Mouse (Mus musculus) liver, embryonic 14.5 days (tissue): ENCODE results near the gene Gtf3c6. TPM values are rescaled to one million over a fixed set of nuclear protein-coding genes. Genes with fewer than 3 reads are reported as not detected.

ENCODE experiments used
- ATAC-seq: fragments of 200-750 bp; cut with Nextera tagmentation; 2 replicates; pipeline ENCODE4 v1.8.0; 2017; ENCODE audit warnings: moderate number of reproducible peaks, mild to moderate bottlenecking, moderate library complexity; ENCODE audit not compliant: insufficient read depth
- DNase-seq, 3 experiments: peaks; one replicate each; pipeline ENCODE4 v3.0.0-alpha.2; 2012 to 2013; ENCODE audit warnings: low read depth in 3 of 3, low spot score in 3 of 3
- H3K27ac ChIP-seq: fragments of 300-500 bp; sonication (generic); 2 replicates; pipeline ENCODE4 v1.5.1; 2014; ENCODE audit warnings: moderate library complexity, mild to moderate bottlenecking, control low read depth, inconsistent platforms
- H3K27me3 ChIP-seq: fragments of 300-500 bp; sonication (generic); 2 replicates; pipeline ENCODE4 v1.6.1; 2014; ENCODE audit warnings: mild to moderate bottlenecking, low read length, moderate library complexity; ENCODE audit not compliant: control insufficient read depth, insufficient read depth
- H3K36me3 ChIP-seq: fragments of 300-500 bp; sonication (generic); replicated peaks from 2 replicates; pipeline ENCODE4 v1.6.1; 2014; ENCODE audit warnings: low read depth; ENCODE audit not compliant: control insufficient read depth, insufficient read depth
- H3K4me1 ChIP-seq, 2 experiments: fragments of 200-500 bp in 1 of 2; fragments of 300-500 bp in 1 of 2; sonication (generic) in 1 of 2; replicated peaks; 2 replicates each; pipeline ENCODE4 v1.6.1; 2012 to 2014; ENCODE audit warnings: antibody characterized with exemption in 1 of 2, inconsistent platforms in 1 of 2, low read length in 1 of 2; ENCODE audit not compliant: control insufficient read depth in 2 of 2, insufficient read depth in 2 of 2
- H3K4me2 ChIP-seq: fragments of 300-500 bp; sonication (generic); 2 replicates; pipeline ENCODE4 v1.6.1; 2014; ENCODE audit warnings: low read depth, mild to moderate bottlenecking, control low read depth, moderate library complexity
- H3K4me3 ChIP-seq, 2 experiments: fragments of 200-500 bp in 1 of 2; fragments of 300-500 bp in 1 of 2; sonication (generic) in 1 of 2; 2 replicates each; pipeline ENCODE4 v1.5.1; 2012 to 2014; ENCODE audit warnings: low read depth in 2 of 2, low read length in 2 of 2, mild to moderate bottlenecking in 2 of 2, control low read depth in 1 of 2, inconsistent platforms in 1 of 2, moderate library complexity in 1 of 2; ENCODE audit not compliant: insufficient read depth in 1 of 2
- H3K9ac ChIP-seq: fragments of 300-500 bp; sonication (generic); replicated peaks from 2 replicates; pipeline ENCODE4 v1.6.1; 2014; ENCODE audit warnings: mild to moderate bottlenecking, control low read depth, moderate library complexity
- H3K9me3 ChIP-seq: fragments of 300-500 bp; sonication (generic); 2 replicates; pipeline ENCODE4 v1.6.1; 2016; ENCODE audit warnings: low read length, mixed read lengths; ENCODE audit not compliant: control insufficient read depth
- CTCF ChIP-seq: IDR thresholded peaks from 2 replicates; pipeline ENCODE4 v1.5.1; 2016; ENCODE audit warnings: antibody characterized with exemption, low read depth, control low read depth
- EP300 ChIP-seq: IDR thresholded peaks from 2 replicates; pipeline ENCODE4 v1.6.1; 2016; ENCODE audit warnings: antibody characterized with exemption, low read depth
- WGBS: fragments of 180-500 bp; shearing (Covaris S2); extraction: QIAGEN DNeasy Blood & Tissue Kit; methylation state at CpG from one replicate; pipeline ENCODE4 v1.1.7; 2014; ENCODE audit not compliant: insufficient replicate concordance; 5-methylcytosine and 5-hydroxymethylcytosine counted together
- polyA plus RNA-seq, 2 experiments: library from polyadenylated mRNA; depleted of rRNA in 1 of 2; stranded (reverse) in 1 of 2; unstranded in 1 of 2; fragments of >200 nt; fragmentation: Nextera tagmentation in 1 of 2; extraction: Ambion mirVana in 1 of 2; gene quantifications; 2 replicates each; pipeline versions ENCODE4 v1.2.1 to v1.2.3; 2012 to 2014

Gene Gtf3c6
- polyA plus RNA-seq, 2 experiments: 15.1 to 34.1 TPM

DNA sequence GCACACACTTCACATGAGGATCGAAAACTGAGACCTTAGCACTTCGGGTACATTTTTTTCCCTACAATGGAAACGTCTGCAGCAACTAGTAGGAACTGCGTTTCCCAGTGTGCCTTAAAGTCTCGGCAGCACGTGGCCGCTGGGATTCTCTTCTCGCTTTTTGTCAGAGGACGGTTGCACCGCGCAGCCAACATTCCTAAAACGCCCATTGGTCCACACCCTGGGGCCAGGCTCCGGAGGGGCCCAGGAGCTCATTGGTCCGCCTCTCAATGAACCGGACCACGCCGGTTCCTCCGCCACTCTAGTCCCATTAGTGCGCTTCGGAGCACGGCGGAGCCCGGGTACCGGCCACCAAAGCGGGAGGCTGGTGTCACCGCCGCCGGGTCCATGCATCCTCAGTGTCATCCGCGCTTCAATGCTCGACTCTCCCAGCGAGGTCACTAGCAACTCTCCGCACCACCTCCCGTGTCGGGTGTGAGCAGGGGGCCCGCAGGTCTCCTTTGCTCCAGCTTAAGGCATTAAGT, 42.8 kb upstream of the Gtf3c6 start:
- peak overlapping the region; percentile 75 to 92 for H3K4me3 ChIP-seq
- peaks cover 13 to 14% of the 10 kb centered on the region in 2 experiments for H3K4me1 ChIP-seq
- H3K9ac ChIP-seq: peak overlapping the region; percentile 97
- ATAC-seq (peak; percentile 81), DNase-seq (peak; percentile 83 to 88 (median 84))
- no peaks in the 10 kb centered on the region for H3K9me3 ChIP-seq
- peak overlapping the region; percentile 87 for H3K27ac ChIP-seq
- H3K27me3 ChIP-seq: no peaks in the 10 kb centered on the region
- H3K36me3 ChIP-seq: peaks cover 2% of the 10 kb centered on the region
- under 1% methylated on average over 36 of the region's 36 CpGs for WGBS
- H3K4me2 ChIP-seq: peak overlapping the region; percentile 100
- TF ChIP-seq EP300: peak; percentile 38; the same call in 1 of the 2 replicates
- TF ChIP-seq CTCF: no peak

DNA sequence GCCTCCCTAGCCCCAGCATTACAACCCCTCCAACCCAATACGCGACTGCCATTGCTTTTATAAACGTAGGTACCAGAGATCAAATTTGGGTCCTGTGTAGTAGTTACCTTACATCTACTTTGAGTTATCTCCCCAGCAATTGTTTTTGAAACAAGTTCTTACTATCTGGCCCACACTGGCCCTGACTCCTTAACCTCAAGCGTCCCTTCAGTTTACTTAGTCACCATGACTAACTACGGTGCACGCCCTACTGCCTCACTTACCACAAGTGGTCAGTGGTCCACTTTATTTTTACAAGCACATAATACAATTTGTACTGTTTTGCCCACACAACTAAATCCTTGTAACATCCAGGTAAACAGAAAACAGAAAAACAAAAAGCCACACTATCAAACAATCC, 34.7 kb upstream of the Gtf3c6 start:
- H3K4me1 ChIP-seq: peaks cover 6 to 15% of the 10 kb centered on the region in 2 experiments
- DNase-seq (no peak), ATAC-seq (no peak)
- TF ChIP-seq CTCF (no peak), EP300 (no peak)
- no peak overlapping the region for H3K4me2 ChIP-seq
- no peaks in the 10 kb centered on the region for H3K27me3 ChIP-seq
- no peak overlapping the region for H3K9ac ChIP-seq
- H3K9me3 ChIP-seq: no peaks in the 10 kb centered on the region
- no peak overlapping the region for H3K27ac ChIP-seq
- H3K36me3 ChIP-seq: peaks cover 58% of the 10 kb centered on the region
- H3K4me3 ChIP-seq: no peak overlapping the region
- WGBS: 82% methylated on average over 6 of the region's 6 CpGs

DNA sequence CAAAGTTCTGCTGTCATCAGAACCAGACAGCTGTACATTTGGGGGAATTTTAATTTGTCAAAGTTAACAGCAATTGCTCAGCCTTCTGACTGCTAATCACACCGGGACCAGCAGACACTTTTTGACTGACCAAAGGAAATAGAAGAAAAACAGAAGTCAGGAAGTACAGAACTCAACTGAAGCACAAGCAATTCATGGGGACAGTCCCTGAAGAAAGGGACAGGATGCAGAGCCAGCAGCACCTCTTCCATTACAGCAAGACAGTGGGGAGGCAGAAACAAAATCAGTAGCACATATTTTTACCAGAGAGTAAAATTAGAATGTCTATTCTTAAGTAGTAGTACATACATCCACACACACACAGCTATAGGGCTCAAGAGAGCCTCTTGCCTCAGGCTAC, 28.9 kb upstream of the Gtf3c6 start:
- H3K27ac ChIP-seq: no peak overlapping the region
- no peak overlapping the region for H3K4me3 ChIP-seq
- DNase-seq: no peak
- no peak for ATAC-seq
- peaks cover 38% of the 10 kb centered on the region for H3K36me3 ChIP-seq
- H3K9ac ChIP-seq: no peak overlapping the region
- H3K27me3 ChIP-seq: no peaks in the 10 kb centered on the region
- TF ChIP-seq EP300 (no peak), CTCF (no peak)
- H3K4me2 ChIP-seq: no peak overlapping the region
- H3K4me1 ChIP-seq: no peaks in the 10 kb centered on the region
- 33% methylated on average over 1 of the region's 1 CpGs for WGBS
- H3K9me3 ChIP-seq: no peaks in the 10 kb centered on the region

DNA sequence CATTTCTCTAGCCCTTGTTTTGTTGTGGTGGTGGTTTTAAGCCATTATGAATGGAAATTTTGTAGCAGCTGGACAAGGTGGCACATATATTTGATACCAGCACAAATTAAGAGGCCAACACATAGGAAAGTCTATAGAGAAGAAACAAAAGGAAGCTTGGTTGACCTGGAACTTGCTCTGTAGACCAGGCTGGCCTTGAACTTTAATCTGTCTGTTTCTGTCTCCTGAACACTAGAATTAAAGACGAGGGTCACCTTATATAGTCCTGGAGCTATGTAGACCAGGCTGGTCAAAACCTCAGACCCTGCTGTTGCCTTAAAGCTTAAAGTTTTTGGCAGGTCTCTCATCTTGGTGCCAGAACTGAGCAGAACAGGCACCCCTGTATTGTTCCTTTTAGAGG, 27.7 kb upstream of the Gtf3c6 start:
- Histone ChIP-seq H3K36me3 (peaks cover 27% of the 10 kb centered on the region), H3K27me3 (no peaks in the 10 kb centered on the region), H3K4me1 (no peaks in the 10 kb centered on the region), H3K27ac (no peak overlapping the region), H3K9ac (no peak overlapping the region), H3K4me2 (no peak overlapping the region), H3K9me3 (no peaks in the 10 kb centered on the region), H3K4me3 (no peak overlapping the region)
- DNase-seq: peak in 2 of 3 experiments; percentile 23 to 35
- WGBS: 73% methylated on average over 1 of the region's 1 CpGs
- no peak for TF ChIP-seq CTCF
- ATAC-seq: no peak

DNA sequence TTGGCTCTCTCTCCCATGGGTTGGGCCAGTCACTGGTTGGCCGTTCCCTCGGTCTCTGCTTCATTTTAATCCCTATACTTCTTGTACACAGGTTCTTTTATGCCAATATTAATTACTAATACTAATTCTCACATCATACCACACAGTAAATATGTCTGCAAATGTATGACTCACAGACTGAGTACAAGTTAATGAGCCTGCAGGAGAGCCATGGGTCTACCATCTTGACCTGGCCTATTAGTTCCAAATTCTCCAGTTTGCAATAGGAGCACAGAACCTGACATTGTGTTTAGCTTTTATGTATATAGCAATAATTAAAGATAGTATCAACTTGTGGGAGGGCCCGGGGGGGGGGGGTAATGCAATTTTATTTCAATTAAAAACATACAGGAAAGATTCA, 27.1 kb upstream of the Gtf3c6 start:
- Histone ChIP-seq H3K9ac (no peak overlapping the region), H3K9me3 (no peaks in the 10 kb centered on the region), H3K27ac (no peak overlapping the region), H3K36me3 (peaks cover 22% of the 10 kb centered on the region), H3K4me3 (no peak overlapping the region), H3K4me2 (no peak overlapping the region), H3K27me3 (no peaks in the 10 kb centered on the region), H3K4me1 (no peaks in the 10 kb centered on the region)
- ATAC-seq: no peak
- 79% methylated on average over 3 of the region's 3 CpGs for WGBS
- no peak for TF ChIP-seq EP300
- no peak for TF ChIP-seq CTCF
- DNase-seq: no peak
